7 mouse cellular contexts compared by ENCODE assay signal in genomic region chr7:44848561-44849415, GRCm38 (mm10). TPM values are rescaled to one million over a fixed set of nuclear protein-coding genes. Genes with fewer than 3 reads are reported as not detected.
A peak's percentile ranks its signal among the peaks of the same experiment; 100 is the strongest.
DNase-seq lines count a peak whose midpoint lies in the region; ATAC-seq lines count a peak whose summit lies in the region.

TSS of gene Akt1s1 (plus strand) at chr7:44848991.
TSS of gene Tbc1d17 (minus strand) at chr7:44849079.

- peak within 1 kb of the TSS; percentile 96 for H3K27ac ChIP-seq in embryonic facial prominence, embryonic 12.5 days
- H3K27ac ChIP-seq in limb, embryonic 11.5 days (replicated peaks; ENCODE audit: low read depth, low read length): peak within 1 kb of the TSS; percentile 91
- H3K27ac ChIP-seq in midbrain, embryonic 14.5 days (replicated peaks; ENCODE audit: low read depth, low read length): peak within 1 kb of the TSS; percentile 98

- WGBS in embryonic facial prominence, embryonic 12.5 days: under 1% methylated on average over 54 of the region's 54 CpGs
- under 1% methylated on average over 54 of the region's 54 CpGs for WGBS in limb, embryonic 11.5 days
- whole genome bisulfite sequencing in midbrain, embryonic 14.5 days: under 1% methylated on average over 54 of the region's 54 CpGs

- peak within 1 kb of the TSS; percentile 77 for H3K4me3 ChIP-seq in embryonic facial prominence, embryonic 12.5 days
- peak within 1 kb of the TSS; percentile 80 for H3K4me3 ChIP-seq in limb, embryonic 11.5 days (ENCODE audit: low read depth, low read length)
- peak within 1 kb of the TSS; percentile 81 for H3K4me3 ChIP-seq in midbrain, embryonic 14.5 days (replicated peaks; ENCODE audit: low read depth, low read length)

- DNase-seq in adrenal gland, postnatal 25 days: peak; percentile 96
- DNase-seq in heart, adult 11 months: peak; percentile 100
- DNase-seq in kidney, adult 18-20 months: peak; percentile 99
- DNase-seq in limb, embryonic 11.5 days (ENCODE audit: low spot score): peak; percentile 96
- peak; percentile 99 for DNase-seq in midbrain, embryonic 14.5 days
- peak; percentile 95 to 98 for DNase-seq in spleen, adult 18-20 months

- peaks cover 44% of the 10 kb centered on the region for H3K36me3 ChIP-seq in embryonic facial prominence, embryonic 12.5 days
- H3K36me3 ChIP-seq in limb, embryonic 11.5 days (ENCODE audit: control insufficient read depth, insufficient read depth, low read length): peaks cover 24% of the 10 kb centered on the region
- peaks cover 48% of the 10 kb centered on the region for H3K36me3 ChIP-seq in midbrain, embryonic 14.5 days (ENCODE audit: control insufficient read depth, insufficient read depth, low read length)

- no peaks in the 10 kb centered on the region for H3K9me3 ChIP-seq in embryonic facial prominence, embryonic 12.5 days
- no peaks in the 10 kb centered on the region for H3K9me3 ChIP-seq in limb, embryonic 11.5 days (ENCODE audit: control insufficient read depth, low read length)
- H3K9me3 ChIP-seq in midbrain, embryonic 14.5 days (ENCODE audit: control insufficient read depth, low read length): no peaks in the 10 kb centered on the region

- H3K9ac ChIP-seq in embryonic facial prominence, embryonic 12.5 days: peak within 1 kb of the TSS; percentile 81
- peak within 1 kb of the TSS; percentile 77 for H3K9ac ChIP-seq in limb, embryonic 11.5 days (ENCODE audit: low read length)
- H3K9ac ChIP-seq in midbrain, embryonic 14.5 days (replicated peaks; ENCODE audit: low read length): peak within 1 kb of the TSS; percentile 68

- no peaks in the 10 kb centered on the region for H3K27me3 ChIP-seq in embryonic facial prominence, embryonic 12.5 days
- no peaks in the 10 kb centered on the region for H3K27me3 ChIP-seq in limb, embryonic 11.5 days (ENCODE audit: control insufficient read depth, insufficient read depth, low read length)
- H3K27me3 ChIP-seq in midbrain, embryonic 14.5 days (ENCODE audit: control insufficient read depth, insufficient read depth, low read length): no peaks in the 10 kb centered on the region

- H3K4me2 ChIP-seq in embryonic facial prominence, embryonic 12.5 days (replicated peaks): peak within 1 kb of the TSS; percentile 85
- peak within 1 kb of the TSS; percentile 83 for H3K4me2 ChIP-seq in limb, embryonic 11.5 days (ENCODE audit: low read depth, severe bottlenecking)
- H3K4me2 ChIP-seq in midbrain, embryonic 14.5 days (ENCODE audit: low read length): peak within 1 kb of the TSS; percentile 83

- H3K4me1 ChIP-seq in embryonic facial prominence, embryonic 12.5 days: peaks cover 26% of the 10 kb centered on the region
- peaks cover 15% of the 10 kb centered on the region for H3K4me1 ChIP-seq in limb, embryonic 11.5 days (ENCODE audit: control insufficient read depth, insufficient read depth, low read length)
- peaks cover 22% of the 10 kb centered on the region for H3K4me1 ChIP-seq in midbrain, embryonic 14.5 days (ENCODE audit: control insufficient read depth, insufficient read depth, low read length)

- ATAC-seq in embryonic facial prominence, embryonic 12.5 days (ENCODE audit: insufficient number of reproducible peaks, insufficient read depth, low FRiP score, low TSS enrichment): peak; percentile 79
- ATAC-seq in limb, embryonic 11.5 days (ENCODE audit: insufficient number of reproducible peaks, low FRiP score, low TSS enrichment, low read depth): peak; percentile 80
- peak; percentile 87 for ATAC-seq in midbrain, embryonic 14.5 days (ENCODE audit: low FRiP score, low TSS enrichment)

RNA-seq across cellular contexts. Expression of gene Akt1s1, which starts in this region (rescaled TPM):
- total RNA-seq in adrenal gland, postnatal 25 days (2021): 116 and 138 TPM in 2 replicates
- 116 and 120 TPM in 2 replicates for polyA plus RNA-seq in embryonic facial prominence, embryonic 12.5 days (2016; fragmentation: Nextera tagmentation; extraction: Ambion mirVana)
- 38.6 and 63.4 TPM in 2 replicates for polyA plus RNA-seq in limb, embryonic 11.5 days (2014; fragmentation: Nextera tagmentation; extraction: Ambion mirVana)
- polyA plus RNA-seq in midbrain, embryonic 14.5 days (2014; fragmentation: Nextera tagmentation; extraction: Ambion mirVana): 61.9 and 63.7 TPM in 2 replicates

RNA-seq across cellular contexts. Expression of gene Tbc1d17, which starts in this region (rescaled TPM):
- 62.1 and 88.5 TPM in 2 replicates for total RNA-seq in adrenal gland, postnatal 25 days (2021)
- 94.3 and 105 TPM in 2 replicates for polyA plus RNA-seq in embryonic facial prominence, embryonic 12.5 days (2016; fragmentation: Nextera tagmentation; extraction: Ambion mirVana)
- polyA plus RNA-seq in limb, embryonic 11.5 days (2014; fragmentation: Nextera tagmentation; extraction: Ambion mirVana): 60.9 and 69.0 TPM in 2 replicates
- 107 and 122 TPM in 2 replicates for polyA plus RNA-seq in midbrain, embryonic 14.5 days (2014; fragmentation: Nextera tagmentation; extraction: Ambion mirVana)

Comparison
In these comparisons a context has a peak if more than half of its experiments do, and no peak if none do; other contexts are left out.
1. Peak in every context shown above with its lines: DNase-seq, ATAC-seq, H3K4me3 ChIP-seq and H3K27ac ChIP-seq.